Mouse (Mus musculus) bone marrow macrophage, adult 2 months (primary cell): ENCODE data around the gene Med17.

ENCODE experiments used
- CTCF ChIP-seq: IDR thresholded peaks from 2 replicates; pipeline ENCODE4 v1.5.1; 2012; ENCODE audit warnings: low read depth, mild to moderate bottlenecking, low read length, moderate library complexity
- POLR2A ChIP-seq: IDR thresholded peaks from 2 replicates; pipeline ENCODE4 v1.6.1; 2012; ENCODE audit warnings: mild to moderate bottlenecking, low read depth, low read length, borderline replicate concordance

DNA sequence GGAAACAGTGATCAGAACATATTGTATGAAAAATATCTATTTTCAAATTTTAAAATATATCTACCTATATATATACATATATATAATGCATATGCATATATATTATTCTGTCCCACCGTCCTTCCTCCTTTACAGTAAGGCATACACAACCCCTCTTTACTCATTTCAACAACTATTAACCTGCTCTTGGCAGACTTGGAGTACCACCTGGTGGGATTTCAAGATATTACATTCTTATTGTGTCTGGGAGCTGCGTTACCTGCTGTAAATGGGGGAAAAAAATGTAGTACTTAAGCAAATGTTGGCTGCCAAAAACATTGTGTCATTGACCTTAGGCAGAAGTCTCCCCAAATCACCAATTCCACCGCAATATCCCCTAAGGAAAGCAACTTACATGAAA, 67.9 kb downstream of the Med17 start:
- TF ChIP-seq CTCF (no peak), POLR2A (no peak)
